Mouse (Mus musculus) T-helper 1 cell (primary cell): ENCODE measurements around the gene Irf2.

Experiments used
- in situ Hi-C: fragments of 300-600 bp; cut with MboI, MseI; formaldehyde crosslinking; loops from one replicate; pipeline ENCODE4 v1.15.1; 2025; ENCODE audit warnings: high pct_unique_total_duplicates

Gene Irf2

GRCm38 (mm10) chr8:46755731-46756333 is 16.3 kb downstream of the Irf2 start:
- in situ Hi-C loops = no loop called here

GRCm38 (mm10) chr8:46757613-46758012 is 18.1 kb downstream of the Irf2 start:
- in situ Hi-C loops = no loop called here

- in situ Hi-C loops = no loop called here
Observed at GRCm38 (mm10) chr8:46758131-46758530, 18.6 kb downstream of the Irf2 start.

DNA sequence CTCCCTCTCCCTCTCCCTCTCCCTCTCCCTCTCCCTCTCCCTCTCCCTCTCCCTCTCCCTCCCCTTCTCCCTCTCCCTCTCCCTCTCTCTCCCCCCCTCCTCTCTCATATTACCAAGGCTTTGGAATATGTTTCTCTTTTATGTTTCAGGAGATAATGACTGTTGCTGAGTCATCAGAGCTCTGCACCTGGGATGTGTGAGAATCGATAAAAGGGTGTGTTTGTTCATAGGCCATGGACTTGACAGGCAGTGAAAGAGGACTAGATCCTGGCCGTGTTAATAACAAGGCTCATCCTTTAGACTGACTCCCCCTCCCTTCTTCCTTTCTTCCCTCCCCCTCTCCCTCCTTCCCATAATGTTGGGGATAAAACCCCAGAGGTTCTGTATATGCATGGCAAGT is 19.1 kb downstream of the Irf2 start:
- in situ Hi-C loops = no loop called here

DNA sequence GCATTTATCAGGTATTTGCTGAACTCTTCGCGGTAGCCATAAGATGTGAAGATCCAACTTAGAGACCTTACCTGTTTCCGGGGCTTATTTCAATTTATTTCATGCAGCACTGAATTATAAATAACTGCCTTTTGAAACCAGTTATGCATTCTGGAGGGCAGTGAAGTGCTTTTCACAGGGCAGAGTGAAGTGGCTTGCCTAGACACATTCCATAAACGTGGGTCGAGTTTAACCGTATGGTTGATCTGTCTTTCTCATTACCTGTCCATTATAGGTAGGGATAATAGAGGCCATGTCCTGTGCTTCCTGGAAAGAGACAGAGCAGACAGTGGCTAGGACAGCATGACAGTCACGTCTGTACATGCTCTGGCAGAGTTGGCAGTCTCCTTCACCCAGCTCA is 20.0 kb downstream of the Irf2 start:
- in situ Hi-C loops = no loop called here

GRCm38 (mm10) chr8:46760701-46761100 is 21.2 kb downstream of the Irf2 start:
- in situ Hi-C loops = no loop called here

DNA sequence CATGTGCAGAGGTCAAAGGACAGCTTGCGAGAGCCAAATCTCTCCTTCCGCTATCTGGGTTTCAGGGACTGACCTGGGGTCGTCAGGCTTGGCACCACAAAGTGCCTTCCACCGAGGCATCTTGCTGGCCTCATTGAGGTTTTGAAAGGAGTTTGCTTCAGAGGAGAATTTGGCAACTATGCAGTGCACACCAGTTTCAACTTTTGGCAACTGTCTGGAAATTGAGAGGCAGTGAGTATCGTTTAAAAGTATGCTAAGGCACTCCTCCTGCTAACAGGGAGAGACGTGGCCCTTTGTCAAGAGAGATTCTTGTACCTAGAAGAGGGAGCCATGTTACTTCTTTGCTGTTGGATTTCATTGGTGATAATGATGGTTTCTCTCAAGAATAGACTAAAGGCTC is 21.9 kb downstream of the Irf2 start:
- in situ Hi-C loops = no loop called here

- in situ Hi-C loops = loop anchor here (5.0 kb wide), 1 partner anchor 73 kb away; no protein-coding TSS in a partner anchor
Observed at GRCm38 (mm10) chr8:46769408-46770180, 30.1 kb downstream of the Irf2 start.

DNA sequence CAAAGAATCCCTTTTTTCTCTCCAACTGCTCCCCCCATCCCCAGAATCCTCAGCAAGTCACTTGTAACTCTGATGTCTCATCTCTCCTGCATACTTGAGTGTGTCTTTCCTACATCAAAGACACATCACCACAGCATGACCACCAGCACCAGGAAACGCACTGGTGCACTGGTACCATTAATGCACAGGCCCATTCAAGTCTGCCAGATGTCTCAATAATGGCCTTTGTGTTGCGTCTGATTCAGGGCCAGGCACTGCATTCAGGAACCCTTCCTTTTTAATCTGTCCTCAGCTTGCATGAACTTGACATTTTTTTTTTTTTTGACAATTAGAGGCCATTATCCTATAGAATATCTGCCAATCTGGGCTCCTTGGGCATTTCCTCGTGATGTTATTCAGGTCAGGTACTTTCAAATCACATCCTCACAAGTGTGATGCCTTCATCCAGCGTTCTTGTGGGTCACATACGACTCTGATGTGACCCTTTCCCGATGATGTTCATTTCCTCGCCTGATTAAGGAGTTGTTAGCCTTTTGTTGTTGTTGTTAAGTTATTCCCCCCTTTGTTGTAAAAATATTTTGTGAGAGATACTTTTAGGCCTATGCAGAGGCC is 31.5 kb downstream of the Irf2 start:
- in situ Hi-C loops = no loop called here

- in situ Hi-C loops = no loop called here
Observed at GRCm38 (mm10) chr8:46772801-46773200, 33.3 kb downstream of the Irf2 start.

GRCm38 (mm10) chr8:46777760-46778460 is 38.4 kb downstream of the Irf2 start:
- in situ Hi-C loops = loop anchor here (5.0 kb wide), 1 partner anchor 39 kb away; no protein-coding TSS in a partner anchor

DNA sequence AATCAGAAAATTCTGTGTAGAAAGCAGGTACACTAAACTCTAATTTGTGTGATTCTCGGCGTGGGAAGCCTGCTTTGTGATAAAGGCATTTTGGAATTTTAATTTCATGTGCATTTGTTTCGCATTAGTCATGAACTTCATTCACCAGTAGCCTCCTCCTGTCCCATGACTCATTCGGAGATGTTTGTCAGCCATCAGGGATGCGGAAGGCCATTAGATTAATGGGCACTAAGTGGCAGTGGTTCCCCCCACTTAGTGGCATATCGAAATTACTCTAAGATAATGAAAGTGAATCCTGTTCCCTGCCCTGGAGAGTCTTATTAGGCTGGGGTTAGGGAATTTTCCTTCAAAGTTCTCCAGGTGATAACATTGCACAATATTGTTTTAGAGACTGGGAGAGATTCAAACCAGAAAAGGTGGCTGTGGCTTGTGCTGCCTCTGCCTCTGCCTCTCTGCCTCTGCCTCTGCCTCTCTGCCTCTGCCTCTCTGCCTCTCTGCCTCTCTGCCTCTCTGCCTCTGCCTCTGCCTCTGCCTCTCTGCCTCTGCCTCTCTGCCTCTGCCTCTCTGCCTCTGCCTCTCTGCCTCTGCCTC is 41.6 kb downstream of the Irf2 start:
- in situ Hi-C loops = no loop called here

DNA sequence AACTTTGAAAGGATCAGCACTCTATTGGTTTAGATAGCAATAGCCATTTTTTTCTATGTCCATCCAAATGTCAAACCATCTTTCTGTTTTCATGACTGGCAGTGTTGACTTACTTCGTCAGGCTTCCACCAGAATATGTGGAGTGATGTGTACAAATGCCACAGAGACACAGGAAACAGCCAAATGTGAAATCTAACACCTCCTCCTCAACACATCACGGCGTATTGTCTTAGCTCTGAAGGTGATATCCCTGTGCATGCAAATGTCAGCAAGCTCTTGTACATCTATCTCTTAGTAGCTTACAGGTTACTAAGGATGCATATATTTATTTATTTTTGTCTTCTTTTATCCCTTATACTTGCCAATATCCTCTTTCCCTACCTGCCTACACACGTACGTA is 42.7 kb downstream of the Irf2 start:
- in situ Hi-C loops = no loop called here

GRCm38 (mm10) chr8:46785070-46785469 is 45.5 kb downstream of the Irf2 start:
- in situ Hi-C loops = no loop called here

GRCm38 (mm10) chr8:46785926-46786325 is 46.4 kb downstream of the Irf2 start:
- in situ Hi-C loops = no loop called here

GRCm38 (mm10) chr8:46789091-46789881 is 49.8 kb downstream of the Irf2 start:
- in situ Hi-C loops = no loop called here

- in situ Hi-C loops = no loop called here
Observed at GRCm38 (mm10) chr8:46791664-46792371, 52.3 kb downstream of the Irf2 start.

DNA sequence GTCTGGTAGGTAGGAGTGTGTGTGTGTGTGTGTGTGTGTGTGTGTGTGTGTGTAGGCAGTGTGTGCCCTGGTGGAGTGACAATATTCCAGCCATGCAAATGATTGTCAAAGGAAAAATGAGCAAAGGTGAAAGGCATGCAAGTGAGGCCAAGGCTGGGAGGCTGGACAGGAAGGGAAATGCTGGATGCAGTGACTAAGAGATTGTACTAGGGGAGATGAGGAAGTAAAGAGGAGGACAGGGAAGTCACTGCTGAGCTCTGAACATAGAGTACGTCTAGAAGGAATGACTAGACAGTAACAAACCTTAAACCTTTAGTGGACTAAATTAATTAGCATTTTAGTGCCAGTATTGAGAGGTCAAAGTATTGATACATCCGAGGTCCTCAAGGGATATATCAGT is 53.1 kb downstream of the Irf2 start:
- in situ Hi-C loops = no loop called here

GRCm38 (mm10) chr8:46793248-46793647 is 53.7 kb downstream of the Irf2 start:
- in situ Hi-C loops = no loop called here

DNA sequence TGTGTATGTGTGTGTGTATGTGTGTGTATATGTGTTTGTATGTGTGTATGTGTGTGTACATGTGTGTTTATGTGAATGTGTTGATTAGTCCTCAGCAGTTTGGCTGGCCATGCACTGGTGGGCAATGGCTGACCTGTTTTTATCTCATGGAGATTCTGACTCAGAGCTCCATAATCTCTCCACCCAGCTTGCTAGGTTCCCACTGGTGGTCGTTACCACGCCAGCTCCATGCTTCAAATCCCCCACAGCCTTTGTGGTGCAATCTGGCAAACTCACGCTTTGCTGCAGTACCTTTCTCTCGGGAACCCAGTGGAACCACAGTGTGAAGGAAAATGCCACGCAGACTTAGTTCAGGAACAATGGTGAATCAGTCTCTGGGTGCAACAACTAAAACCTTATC is 54.8 kb downstream of the Irf2 start:
- in situ Hi-C loops = no loop called here
